Mouse (Mus musculus) G1E-ER4 (cell line): ENCODE measurements around the gene Ikbke. TPM values are rescaled to one million over a fixed set of nuclear protein-coding genes. Genes with fewer than 3 reads are reported as not detected.

Experiments used
- GATA1 ChIP-seq: IDR thresholded peaks from one replicate; pipeline ENCODE4 v1.8.0; 2012; ENCODE audit warnings: low read length, inconsistent platforms
- polyA plus RNA-seq: library from polyadenylated mRNA; stranded (reverse); fragments of >175 nt; gene quantifications from 2 replicates; pipeline ENCODE4 v1.2.3, GENCODE M21; 2012

Ikbke gene
- 0.31 and 0.37 TPM in 2 replicates for polyA plus RNA-seq

GRCm38 (mm10) chr1:131279456-131279776, at the start of gene Ikbke:
TSS of gene Ikbke (minus strand) at chr1:131279606.
- no peak for TF ChIP-seq GATA1

- TF ChIP-seq GATA1 = no peak
These were observed 47.8 kb upstream of the Ikbke start for GRCm38 (mm10) chr1:131327167-131327566.

DNA sequence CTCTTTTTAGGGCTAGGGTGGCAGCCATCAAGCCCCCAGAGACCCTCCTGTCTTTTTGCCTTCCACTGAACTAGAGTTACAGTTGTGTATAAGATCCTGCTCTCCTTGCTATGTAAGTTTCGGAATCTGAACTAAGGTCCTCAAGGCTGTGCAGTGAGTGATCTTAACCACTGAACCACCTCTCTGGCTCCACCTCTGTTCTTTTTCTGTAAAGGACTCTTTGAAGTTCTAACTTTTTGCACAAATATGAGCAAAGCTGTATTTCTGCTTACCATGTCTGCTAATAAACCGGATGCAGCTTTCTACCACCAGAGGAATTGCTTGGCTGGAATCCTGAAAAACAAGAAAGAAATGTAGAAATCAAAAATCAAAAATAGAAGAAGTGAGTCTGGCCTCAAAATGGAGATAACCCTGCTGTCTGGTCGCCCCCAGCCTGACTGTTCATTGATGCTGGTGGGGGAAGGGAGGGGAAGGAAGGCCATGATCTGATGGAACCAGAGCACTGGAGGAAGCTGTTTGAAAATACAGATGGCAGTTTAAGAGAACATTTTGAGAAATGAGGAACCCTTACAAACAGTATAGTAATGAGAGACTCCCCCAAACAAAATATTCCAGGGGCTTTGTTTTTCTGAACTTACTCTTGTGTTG, 45.5 kb upstream of the Ikbke start:
- no peak for TF ChIP-seq GATA1

GRCm38 (mm10) chr1:131319598-131320330, 40.4 kb upstream of the Ikbke start:
- TF ChIP-seq GATA1 = no peak

DNA sequence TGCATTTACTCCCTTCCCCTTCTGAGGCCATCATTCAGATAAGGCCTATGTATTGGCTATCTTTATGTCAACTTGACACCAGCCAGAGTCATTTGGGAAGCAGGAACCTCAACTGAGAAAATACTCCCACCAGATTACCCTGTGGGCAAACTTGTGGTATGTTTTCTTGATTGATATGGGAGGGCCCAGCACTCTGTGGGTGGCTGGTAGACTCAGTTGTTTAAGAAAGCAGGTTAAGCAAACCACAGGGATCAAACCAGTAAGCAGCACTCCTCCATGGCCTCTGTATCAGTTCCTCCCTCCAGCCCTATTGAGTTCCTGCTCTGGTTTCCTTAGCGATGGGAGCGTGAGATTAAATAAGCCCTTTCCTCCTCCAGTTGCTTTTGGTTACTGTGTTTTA, 39.0 kb upstream of the Ikbke start:
- TF ChIP-seq GATA1 = peak; percentile 43

DNA sequence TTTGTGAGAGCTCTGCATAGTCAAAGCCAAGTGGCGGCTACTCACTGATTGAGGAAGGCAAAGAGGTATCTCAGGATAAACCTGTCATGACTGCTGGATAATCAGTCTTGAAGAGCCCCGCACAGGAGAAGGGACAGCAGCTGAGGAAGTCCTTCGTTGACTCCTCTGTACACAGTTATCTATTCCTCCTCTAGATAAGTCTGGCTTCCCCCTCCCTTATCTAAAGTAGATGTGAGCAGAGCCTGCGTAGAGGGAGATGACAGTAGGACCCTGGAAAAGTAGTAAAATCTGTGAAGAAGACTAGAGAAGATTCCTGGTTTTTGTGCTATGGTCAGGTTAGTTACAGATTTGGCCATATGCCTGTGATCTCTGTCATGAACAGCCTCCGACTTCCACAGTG, 38.2 kb upstream of the Ikbke start:
- TF ChIP-seq GATA1 = peak; percentile 68

- TF ChIP-seq GATA1 = no peak
These were observed 31.9 kb upstream of the Ikbke start for GRCm38 (mm10) chr1:131311284-131311683.

GRCm38 (mm10) chr1:131310237-131310818, 30.9 kb upstream of the Ikbke start:
- TF ChIP-seq GATA1 = no peak

GRCm38 (mm10) chr1:131300750-131301149, 21.3 kb upstream of the Ikbke start:
- no peak for TF ChIP-seq GATA1

- no peak for TF ChIP-seq GATA1
These were observed 20.4 kb upstream of the Ikbke start for GRCm38 (mm10) chr1:131299788-131300187.

DNA sequence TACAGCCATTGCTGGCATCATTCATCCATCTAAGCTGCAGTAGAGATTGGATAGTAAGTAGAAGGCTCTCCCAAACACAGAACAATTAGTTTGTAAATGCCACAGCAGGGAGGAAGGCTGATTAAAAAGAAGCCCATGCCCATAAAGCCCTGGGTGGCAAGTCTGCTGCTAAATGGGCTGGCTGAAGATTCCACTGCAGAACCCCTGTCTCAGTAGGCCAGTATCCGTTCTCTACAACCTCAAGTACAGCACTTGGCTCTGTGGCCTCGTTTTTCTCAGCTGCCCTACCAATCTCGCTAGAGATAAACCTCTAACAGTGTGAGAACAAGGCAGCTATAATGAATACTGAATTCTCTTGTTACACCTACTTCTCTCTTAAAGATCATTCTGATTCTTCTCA, 19.8 kb upstream of the Ikbke start:
- no peak for TF ChIP-seq GATA1

DNA sequence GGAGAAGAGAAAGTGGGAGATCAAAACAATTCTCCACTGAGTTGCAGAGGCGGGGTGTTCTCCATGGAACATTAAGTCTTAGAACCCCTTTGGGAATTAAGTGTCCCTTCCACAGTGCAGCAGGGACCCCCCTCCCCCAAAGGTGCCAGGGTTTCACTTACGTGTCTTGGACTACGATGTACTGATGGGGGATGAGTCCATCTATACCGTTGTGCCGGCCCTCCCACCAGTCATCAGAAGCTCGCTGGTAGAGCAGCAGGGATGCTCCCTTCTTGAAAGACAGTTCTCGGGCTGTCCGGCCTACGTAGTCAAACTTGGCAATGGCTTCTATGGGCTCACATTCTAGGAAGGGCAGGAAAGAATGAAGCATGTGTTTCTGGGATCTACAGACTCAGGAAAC, 18.8 kb upstream of the Ikbke start:
- no peak for TF ChIP-seq GATA1

GRCm38 (mm10) chr1:131296726-131297125, 17.3 kb upstream of the Ikbke start:
- TF ChIP-seq GATA1 = no peak

DNA sequence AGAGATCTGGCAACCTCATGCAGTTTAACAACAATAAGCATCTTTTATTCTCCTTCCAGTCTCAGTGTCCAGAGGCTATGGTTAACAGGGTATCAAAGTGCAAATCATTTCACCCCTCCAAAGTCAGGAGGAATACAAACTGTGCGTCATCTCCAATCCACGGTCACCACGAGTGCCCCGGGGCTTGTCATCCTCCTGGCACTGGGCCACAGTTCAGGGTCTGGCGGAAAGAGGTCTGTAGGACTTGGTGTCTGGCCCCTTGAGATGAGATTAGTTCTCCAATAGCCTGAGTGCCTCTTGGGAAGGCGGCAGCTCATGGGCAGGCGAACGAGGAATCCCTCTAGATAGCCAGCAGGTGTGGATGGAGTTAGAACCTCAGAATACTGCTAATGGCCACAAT, 15.8 kb upstream of the Ikbke start:
- TF ChIP-seq GATA1 = no peak

DNA sequence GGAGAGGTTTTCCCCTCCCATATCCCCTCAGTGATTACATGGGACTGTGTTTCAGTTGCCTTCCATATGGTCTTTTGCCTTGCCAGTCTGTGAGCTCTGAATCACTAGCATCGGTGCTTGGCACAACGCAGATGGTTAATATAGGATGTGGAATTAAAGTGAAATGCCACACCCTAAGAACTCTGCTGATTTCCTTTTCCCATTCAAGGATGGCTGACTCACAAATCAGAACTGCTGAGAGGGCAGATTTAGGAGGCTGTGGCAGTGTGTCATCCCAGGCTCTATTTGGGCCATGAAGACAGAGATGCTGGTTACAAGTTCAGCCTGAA, 14.5 kb upstream of the Ikbke start:
- TF ChIP-seq GATA1 = no peak

DNA sequence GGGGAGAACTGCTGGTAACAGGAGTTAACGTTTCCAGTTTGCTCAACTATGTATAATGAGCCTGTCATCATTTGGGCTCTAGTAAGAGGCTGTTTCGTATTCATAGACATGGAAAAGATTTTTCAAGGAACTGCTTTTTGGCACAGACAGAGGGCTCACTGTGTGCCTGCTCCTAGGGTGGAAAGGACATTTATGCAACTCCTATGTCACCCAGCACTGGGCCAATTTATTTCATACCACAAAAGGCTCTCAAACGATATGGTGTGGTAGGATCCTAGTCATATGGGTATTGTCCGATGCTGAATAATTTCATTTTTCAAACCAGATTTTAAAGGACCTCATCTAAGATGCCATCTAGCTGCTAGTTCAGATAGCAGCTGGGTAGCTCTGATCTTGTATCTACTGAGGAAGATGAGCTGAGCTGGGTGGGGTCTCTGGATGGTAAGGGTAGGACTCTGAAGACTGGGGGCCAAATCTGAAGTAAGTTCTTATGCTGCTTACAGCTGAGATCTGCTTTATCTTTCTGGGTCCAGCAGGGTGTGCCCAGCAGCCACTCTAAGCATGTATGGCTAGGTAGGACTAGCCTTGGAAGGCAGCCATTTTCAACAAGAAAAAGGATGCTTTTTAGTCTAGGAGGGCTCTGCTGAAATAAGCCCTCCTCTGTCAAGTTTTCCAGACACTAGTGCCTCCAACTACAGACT, 14.0 kb upstream of the Ikbke start:
- TF ChIP-seq GATA1 = no peak
